In the genomic region with DNA sequence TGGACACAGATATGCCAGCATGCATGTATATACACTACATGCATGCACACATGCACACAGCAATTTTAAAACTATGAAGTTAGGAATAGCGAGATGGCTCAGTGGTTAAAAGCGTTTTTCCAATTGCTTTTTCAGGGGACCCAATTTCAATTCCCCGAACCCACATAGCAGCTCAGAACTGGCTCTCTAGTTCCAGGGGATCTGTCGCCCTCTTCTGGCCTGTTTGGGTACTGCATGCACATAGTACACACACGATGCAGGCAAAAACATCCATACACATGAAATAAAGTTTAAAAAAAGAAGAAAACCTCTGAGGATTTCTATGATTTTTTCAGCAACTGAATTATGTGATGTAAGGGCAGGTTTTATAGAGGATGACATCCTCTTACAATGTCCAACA, we compare ENCODE assay signal across 9 mouse cellular contexts. TPM values are rescaled to one million over a fixed set of nuclear protein-coding genes. Genes with fewer than 3 reads are reported as not detected.
A peak's percentile ranks its signal among the peaks of the same experiment; 100 is the strongest.
DNase-seq lines count a peak whose midpoint lies in the region; ATAC-seq and TF ChIP-seq lines count a peak whose summit lies in the region.
"Had no signal": no experiment of that assay in that cellular context is flagged by ENCODE, and none has a peak within 500 bp of the region (broad histone marks: within the 10 kb centered on the region; RNA-seq: fewer than 3 reads in every experiment).

No protein-coding gene starts in this region.

- intact Hi-C loops in heart, postnatal 25 days (cut with DNase I), result no loop called here

- no peak for TF ChIP-seq POLR2A in kidney, adult 2 months (IDR thresholded peaks at IDR 0.05; ENCODE audit: low read depth, low read length)
- no peak for TF ChIP-seq POLR2A in bone marrow macrophage, adult 2 months (IDR thresholded peaks at IDR 0.05; ENCODE audit: borderline replicate concordance, low read depth, low read length)

- H3K36me3 ChIP-seq in kidney, adult 2 months (ENCODE audit: control insufficient read depth, insufficient read depth, low read length), result no peaks in the 10 kb centered on the region
- H3K36me3 ChIP-seq in kidney, embryonic 15.5 days, result no peaks in the 10 kb centered on the region
- H3K36me3 ChIP-seq in stomach, postnatal 0 days (ENCODE audit: control insufficient read depth, insufficient read depth, low read length), result no peaks in the 10 kb centered on the region
- H3K36me3 ChIP-seq: forebrain, embryonic 15.5 days had no signal

- H3K4me1 ChIP-seq in kidney, adult 2 months (ENCODE audit: control insufficient read depth, insufficient read depth, low read length), result no peaks in the 10 kb centered on the region
- no peaks in the 10 kb centered on the region for H3K4me1 ChIP-seq in kidney, embryonic 15.5 days
- no peaks in the 10 kb centered on the region for H3K4me1 ChIP-seq in bone marrow macrophage, adult 2 months (ENCODE audit: control insufficient read depth, insufficient read depth, low read length)
- H3K4me1 ChIP-seq in stomach, postnatal 0 days (replicated peaks; ENCODE audit: control insufficient read depth, insufficient read depth), result no peaks in the 10 kb centered on the region
- H3K4me1 ChIP-seq: forebrain, embryonic 15.5 days had no signal

- TF ChIP-seq EP300 in stomach, postnatal 0 days (optimal IDR thresholded peaks at IDR 0.05), result no peak

- H3K4me3 ChIP-seq in kidney, adult 2 months (ENCODE audit: insufficient read depth, low read depth, low read length), result no peak overlapping the region
- no peak overlapping the region for H3K4me3 ChIP-seq in kidney, embryonic 15.5 days (replicated peaks)
- H3K4me3 ChIP-seq in bone marrow macrophage, adult 2 months (ENCODE audit: insufficient read depth, low read length), result no peak overlapping the region
- H3K4me3 ChIP-seq in stomach, postnatal 0 days (ENCODE audit: low read depth, low read length), result no peak overlapping the region
- H3K4me3 ChIP-seq: forebrain, embryonic 15.5 days had no signal

- WGBS in kidney, adult 2 months, result 67% methylated on average over 5 of the region's 5 CpGs
- WGBS in kidney, embryonic 15.5 days, result 63% methylated on average over 5 of the region's 5 CpGs
- WGBS in stomach, postnatal 0 days, result 65% methylated on average over 5 of the region's 5 CpGs

- peak; percentile 19 for DNase-seq in kidney, adult 2 months
- peak; percentile 8 for DNase-seq in right cerebral cortex, postnatal 14 days
- no peak for DNase-seq in right cerebral cortex, postnatal 36 days (ENCODE audit: low spot score in 2 of 2)
- DNase-seq in stomach, postnatal 0 days (ENCODE audit: low spot score), result no peak
- DNase-seq in heart, postnatal 25 days (ENCODE audit: low spot score), result no peak
- no peak for DNase-seq in adrenal gland, postnatal 4 days (ENCODE audit: low spot score in 2 of 2)

- no peaks in the 10 kb centered on the region for H3K27me3 ChIP-seq in kidney, adult 2 months (replicated peaks; ENCODE audit: control insufficient read depth, insufficient read depth, low read length)
- no peaks in the 10 kb centered on the region for H3K27me3 ChIP-seq in kidney, embryonic 15.5 days
- no peaks in the 10 kb centered on the region for H3K27me3 ChIP-seq in stomach, postnatal 0 days (ENCODE audit: control insufficient read depth, insufficient read depth, low read length)
- H3K27me3 ChIP-seq: forebrain, embryonic 15.5 days had no signal

- TF ChIP-seq CTCF in kidney, adult 2 months (conservative IDR thresholded peaks at IDR 0.05; ENCODE audit: insufficient read depth, insufficient read length, low read depth, low read length), result peak; percentile 56
- TF ChIP-seq CTCF in bone marrow macrophage, adult 2 months (IDR thresholded peaks at IDR 0.05; ENCODE audit: low read depth, low read length), result peak; percentile 35; the same call in 1 of the 2 replicates
- TF ChIP-seq CTCF in stomach, postnatal 0 days (IDR thresholded peaks at IDR 0.05; ENCODE audit: low read depth), result peak; percentile 49

- no peak for ATAC-seq in kidney, embryonic 15.5 days (replicated peaks; ENCODE audit: low FRiP score)
- ATAC-seq in stomach, postnatal 0 days (ENCODE audit: low FRiP score, low TSS enrichment), result no peak
- ATAC-seq: forebrain, embryonic 15.5 days had no signal

- no peak overlapping the region for H3K9ac ChIP-seq in kidney, embryonic 15.5 days
- no peak overlapping the region for H3K9ac ChIP-seq in stomach, postnatal 0 days (ENCODE audit: low read length)
- H3K9ac ChIP-seq: forebrain, embryonic 15.5 days had no signal

- no peak overlapping the region for H3K27ac ChIP-seq in kidney, adult 2 months (ENCODE audit: insufficient read depth, low read depth, low read length)
- no peak overlapping the region for H3K27ac ChIP-seq in kidney, embryonic 15.5 days
- no peak overlapping the region for H3K27ac ChIP-seq in bone marrow macrophage, adult 2 months (ENCODE audit: insufficient read depth, low read depth, low read length)
- H3K27ac ChIP-seq in stomach, postnatal 0 days (replicated peaks), result no peak overlapping the region
- H3K27ac ChIP-seq: forebrain, embryonic 15.5 days had no signal

- no peak overlapping the region for H3K4me2 ChIP-seq in kidney, embryonic 15.5 days
- no peak overlapping the region for H3K4me2 ChIP-seq in stomach, postnatal 0 days (replicated peaks; ENCODE audit: low read depth)
- H3K4me2 ChIP-seq: forebrain, embryonic 15.5 days had no signal

- H3K9me3 ChIP-seq in kidney, embryonic 15.5 days (replicated peaks), result no peaks in the 10 kb centered on the region
- H3K9me3 ChIP-seq in stomach, postnatal 0 days (ENCODE audit: control insufficient read depth, low read length), result no peaks in the 10 kb centered on the region

RNA-seq across cellular contexts. Expression of a gene that starts 3.4 kb away (rescaled TPM):
- not detected in 2 replicates for polyA plus RNA-seq in kidney, adult 2 months (2012; rRNA removed)
- polyA plus RNA-seq in kidney, embryonic 15.5 days (2015; fragmentation: Nextera tagmentation; extraction: Ambion mirVana), result not detected in 2 replicates
- polyA plus RNA-seq in bone marrow macrophage, adult 2 months (2012; ENCODE audit: insufficient read depth, insufficient read length, missing spikeins), result not detected in 2 replicates
- 0.02 TPM in 1 of 2 replicates, not detected in the other for polyA plus RNA-seq in stomach, postnatal 0 days (2015; fragmentation: Nextera tagmentation; extraction: Ambion mirVana)
- not detected for total RNA-seq in heart, postnatal 25 days (2021)
- not detected for total RNA-seq in adrenal gland, postnatal 4 days (2021)
- polyA plus RNA-seq: forebrain, embryonic 15.5 days had no signal

RNA-seq across cellular contexts. Expression of a gene that starts 17.6 kb away (rescaled TPM):
- polyA plus RNA-seq in kidney, adult 2 months (2012; rRNA removed), result not detected in 2 replicates
- polyA plus RNA-seq in kidney, embryonic 15.5 days (2015; fragmentation: Nextera tagmentation; extraction: Ambion mirVana), result not detected in 2 replicates
- not detected in 2 replicates for polyA plus RNA-seq in bone marrow macrophage, adult 2 months (2012; ENCODE audit: insufficient read depth, insufficient read length, missing spikeins)
- not detected in 2 replicates for polyA plus RNA-seq in stomach, postnatal 0 days (2015; fragmentation: Nextera tagmentation; extraction: Ambion mirVana)
- not detected for total RNA-seq in heart, postnatal 25 days (2021)
- total RNA-seq in adrenal gland, postnatal 4 days (2021), result not detected
- polyA plus RNA-seq: forebrain, embryonic 15.5 days had no signal

RNA-seq across cellular contexts. Expression of a gene that starts 26.6 kb away (rescaled TPM):
- polyA plus RNA-seq in kidney, adult 2 months (2012; rRNA removed), result not detected in 2 replicates
- polyA plus RNA-seq in kidney, embryonic 15.5 days (2015; fragmentation: Nextera tagmentation; extraction: Ambion mirVana), result not detected in 2 replicates
- not detected in 2 replicates for polyA plus RNA-seq in bone marrow macrophage, adult 2 months (2012; ENCODE audit: insufficient read depth, insufficient read length, missing spikeins)
- not detected in 2 replicates for polyA plus RNA-seq in stomach, postnatal 0 days (2015; fragmentation: Nextera tagmentation; extraction: Ambion mirVana)
- total RNA-seq in heart, postnatal 25 days (2021), result not detected
- total RNA-seq in adrenal gland, postnatal 4 days (2021), result not detected
- polyA plus RNA-seq: forebrain, embryonic 15.5 days had no signal

RNA-seq across cellular contexts. Expression of a gene that starts 38.5 kb away (rescaled TPM):
- polyA plus RNA-seq in kidney, adult 2 months (2012; rRNA removed), result not detected in 2 replicates
- polyA plus RNA-seq in kidney, embryonic 15.5 days (2015; fragmentation: Nextera tagmentation; extraction: Ambion mirVana), result not detected in 2 replicates
- polyA plus RNA-seq in bone marrow macrophage, adult 2 months (2012; ENCODE audit: insufficient read depth, insufficient read length, missing spikeins), result not detected in 2 replicates
- not detected in 2 replicates for polyA plus RNA-seq in stomach, postnatal 0 days (2015; fragmentation: Nextera tagmentation; extraction: Ambion mirVana)
- total RNA-seq in heart, postnatal 25 days (2021), result not detected
- total RNA-seq in adrenal gland, postnatal 4 days (2021), result not detected
- polyA plus RNA-seq: forebrain, embryonic 15.5 days had no signal

RNA-seq across cellular contexts. Expression of a gene that starts 39.4 kb away (rescaled TPM):
- polyA plus RNA-seq in kidney, adult 2 months (2012; rRNA removed), result not detected in 2 replicates
- not detected in 2 replicates for polyA plus RNA-seq in kidney, embryonic 15.5 days (2015; fragmentation: Nextera tagmentation; extraction: Ambion mirVana)
- not detected in 2 replicates for polyA plus RNA-seq in bone marrow macrophage, adult 2 months (2012; ENCODE audit: insufficient read depth, insufficient read length, missing spikeins)
- polyA plus RNA-seq in stomach, postnatal 0 days (2015; fragmentation: Nextera tagmentation; extraction: Ambion mirVana), result not detected in 2 replicates
- not detected for total RNA-seq in heart, postnatal 25 days (2021)
- not detected for total RNA-seq in adrenal gland, postnatal 4 days (2021)
- polyA plus RNA-seq: forebrain, embryonic 15.5 days had no signal

Comparison
In these comparisons a context has a peak if more than half of its experiments do, and no peak if none do; other contexts are left out.
1. DNase-seq: peak in kidney, adult 2 months (single experiment) and right cerebral cortex, postnatal 14 days (single experiment); none in right cerebral cortex, postnatal 36 days (0 of 2), stomach, postnatal 0 days (single experiment), heart, postnatal 25 days (single experiment) and adrenal gland, postnatal 4 days (0 of 2).
2. Peak in every context shown above with its lines, with median percentiles within 50 percentile points of each other: CTCF ChIP-seq.